Comparison of ENCODE assay signal across 23 mouse cellular contexts in the genomic region with DNA sequence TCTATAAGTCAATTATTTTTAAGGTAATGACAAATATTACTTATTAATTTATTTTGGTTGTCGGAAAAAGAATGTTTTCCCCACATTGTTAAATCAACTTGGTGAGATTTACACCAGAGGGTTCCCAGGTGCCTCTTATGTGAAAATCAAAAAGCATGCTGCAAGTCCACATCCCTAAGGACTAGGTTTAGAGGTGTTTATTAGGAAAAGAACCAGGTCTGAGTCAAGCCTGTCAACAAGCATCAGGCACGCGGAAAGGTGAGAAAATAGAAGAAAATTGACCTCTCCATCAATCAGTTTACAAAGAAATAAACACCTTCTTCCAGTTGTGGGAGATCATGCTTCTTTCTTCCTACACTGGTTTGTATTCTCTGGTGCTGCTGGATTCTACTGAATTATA. TPM values are rescaled to one million over a fixed set of nuclear protein-coding genes. Genes with fewer than 3 reads are reported as not detected.
DNase-seq lines count a peak whose midpoint lies in the region; ATAC-seq and TF ChIP-seq lines count a peak whose summit lies in the region.
"Had no signal": no experiment of that assay in that cellular context is flagged by ENCODE, and none has a peak within 500 bp of the region (broad histone marks: within the 10 kb centered on the region; RNA-seq: fewer than 3 reads in every experiment).

No protein-coding gene starts in this region.

- TF ChIP-seq POLR2A in brain, embryonic 14.5 days (IDR thresholded peaks at IDR 0.05; ENCODE audit: borderline replicate concordance, extremely low read depth, insufficient read depth, insufficient read length, poor library complexity, severe bottlenecking), result no peak

- no peak overlapping the region for H3K27ac ChIP-seq in limb, embryonic 10.5 days
- no peak overlapping the region for H3K27ac ChIP-seq in heart, embryonic 11.5 days (ENCODE audit: low read depth, low read length)
- no peak overlapping the region for H3K27ac ChIP-seq in hindbrain, embryonic 16.5 days (ENCODE audit: low read depth, low read length)
- H3K27ac ChIP-seq: embryonic facial prominence, embryonic 13.5 days; embryonic facial prominence, embryonic 15.5 days; forebrain, embryonic 10.5 days; forebrain, embryonic 12.5 days had no signal

- no peak overlapping the region for H3K4me3 ChIP-seq in limb, embryonic 10.5 days
- no peak overlapping the region for H3K4me3 ChIP-seq in heart, embryonic 11.5 days (ENCODE audit: low read depth, low read length)
- no peak overlapping the region for H3K4me3 ChIP-seq in hindbrain, embryonic 16.5 days (ENCODE audit: low read length)
- H3K4me3 ChIP-seq: embryonic facial prominence, embryonic 13.5 days; embryonic facial prominence, embryonic 15.5 days; erythroblast, embryonic 14.5 days; forebrain, embryonic 10.5 days; forebrain, embryonic 12.5 days had no signal

- no peak overlapping the region for H3K9ac ChIP-seq in heart, embryonic 11.5 days (ENCODE audit: low read depth, low read length)
- no peak overlapping the region for H3K9ac ChIP-seq in hindbrain, embryonic 16.5 days (ENCODE audit: low read depth, low read length)
- H3K9ac ChIP-seq: embryonic facial prominence, embryonic 13.5 days; embryonic facial prominence, embryonic 15.5 days; forebrain, embryonic 12.5 days had no signal

- no peaks in the 10 kb centered on the region; the same call in 1 of the 2 replicates for H3K4me1 ChIP-seq in limb, embryonic 10.5 days
- no peaks in the 10 kb centered on the region for H3K4me1 ChIP-seq in heart, embryonic 11.5 days (ENCODE audit: control insufficient read depth, insufficient read depth, low read length)
- H3K4me1 ChIP-seq in hindbrain, embryonic 16.5 days (ENCODE audit: control insufficient read depth, insufficient read depth, low read depth, low read length), result no peaks in the 10 kb centered on the region
- H3K4me1 ChIP-seq: embryonic facial prominence, embryonic 13.5 days; embryonic facial prominence, embryonic 15.5 days had no signal

- H3K9me3 ChIP-seq in limb, embryonic 10.5 days (replicated peaks), result no peaks in the 10 kb centered on the region
- H3K9me3 ChIP-seq in heart, embryonic 11.5 days (replicated peaks; ENCODE audit: control insufficient read depth, low read length), result no peaks in the 10 kb centered on the region
- H3K9me3 ChIP-seq in hindbrain, embryonic 16.5 days (ENCODE audit: control insufficient read depth, low read length), result no peaks in the 10 kb centered on the region
- H3K9me3 ChIP-seq: embryonic facial prominence, embryonic 13.5 days; embryonic facial prominence, embryonic 15.5 days; forebrain, embryonic 10.5 days; forebrain, embryonic 12.5 days had no signal

- H3K27me3 ChIP-seq in limb, embryonic 10.5 days (ENCODE audit: low read depth, poor library complexity, severe bottlenecking), result peaks cover 27% of the 10 kb centered on the region; the same call in 1 of the 2 replicates
- H3K27me3 ChIP-seq in heart, embryonic 11.5 days (ENCODE audit: control insufficient read depth, insufficient read depth, low read length), result no peaks in the 10 kb centered on the region
- no peaks in the 10 kb centered on the region for H3K27me3 ChIP-seq in hindbrain, embryonic 16.5 days (replicated peaks; ENCODE audit: control insufficient read depth, insufficient read depth, low read length)
- H3K27me3 ChIP-seq: embryonic facial prominence, embryonic 13.5 days; embryonic facial prominence, embryonic 15.5 days; forebrain, embryonic 12.5 days had no signal

- no peaks in the 10 kb centered on the region for H3K36me3 ChIP-seq in limb, embryonic 10.5 days
- H3K36me3 ChIP-seq in heart, embryonic 11.5 days (ENCODE audit: control insufficient read depth, insufficient read depth, low read length), result no peaks in the 10 kb centered on the region
- no peaks in the 10 kb centered on the region for H3K36me3 ChIP-seq in hindbrain, embryonic 16.5 days (ENCODE audit: control insufficient read depth, insufficient read depth, low read length)
- H3K36me3 ChIP-seq: embryonic facial prominence, embryonic 13.5 days; embryonic facial prominence, embryonic 15.5 days; forebrain, embryonic 10.5 days; forebrain, embryonic 12.5 days had no signal

- TF ChIP-seq CTCF in brain, embryonic 14.5 days (IDR thresholded peaks at IDR 0.05; ENCODE audit: borderline replicate concordance, extremely low read depth, insufficient read depth, insufficient read length), result no peak

- WGBS in limb, embryonic 10.5 days, result 63% methylated on average over 3 of the region's 3 CpGs
- 74% methylated on average over 3 of the region's 3 CpGs for WGBS in heart, embryonic 11.5 days (ENCODE audit: insufficient replicate concordance)
- 83% methylated on average over 3 of the region's 3 CpGs for WGBS in hindbrain, embryonic 16.5 days

- ATAC-seq in heart, embryonic 11.5 days (replicated peaks; ENCODE audit: insufficient number of reproducible peaks, low FRiP score, low TSS enrichment), result no peak
- ATAC-seq in hindbrain, embryonic 16.5 days, result no peak
- ATAC-seq: forebrain, embryonic 14.5 days; forebrain, embryonic 16.5 days had no signal

- no peak overlapping the region for H3K4me2 ChIP-seq in heart, embryonic 11.5 days
- no peak overlapping the region for H3K4me2 ChIP-seq in hindbrain, embryonic 16.5 days (ENCODE audit: low read length)
- H3K4me2 ChIP-seq: embryonic facial prominence, embryonic 13.5 days; embryonic facial prominence, embryonic 15.5 days; forebrain, embryonic 12.5 days had no signal

- peak; percentile 14 for DNase-seq in brain, embryonic 14.5 days (ENCODE audit: low read depth)
- DNase-seq in forelimb bud, embryonic 11.5 days (ENCODE audit: low read depth, low spot score), result peak; percentile 64
- DNase-seq in limb, embryonic 10.5 days (ENCODE audit: low spot score), result peak; percentile 42
- no peak for DNase-seq in frontal cortex, adult 2 months (ENCODE audit: extremely low spot score in 1 of 2, low spot score in 1 of 2)
- DNase-seq: adrenal gland, adult 2 months; adrenal gland, postnatal 10 days; adrenal gland, postnatal 25 days; cerebellum, adult 11-12 months; cerebellum, adult 2 months; cerebellum, adult 9-10 months; cerebellum, postnatal 14 days; cerebellum, postnatal 36 days had no signal

RNA-seq across cellular contexts. Expression of a gene that starts 18.1 kb away (rescaled TPM):
- not detected in 2 replicates for polyA plus RNA-seq in brain, embryonic 14.5 days (2012; rRNA removed)
- not detected in 2 replicates for polyA plus RNA-seq in limb, embryonic 10.5 days (2016; fragmentation: Nextera tagmentation; extraction: Ambion mirVana)
- not detected in 2 replicates for polyA plus RNA-seq in heart, embryonic 11.5 days (2014; fragmentation: Nextera tagmentation; extraction: Ambion mirVana)
- 0.08 TPM in 1 of 2 replicates, not detected in the other for polyA plus RNA-seq in frontal cortex, adult 2 months (2012; rRNA removed)
- polyA plus RNA-seq in hindbrain, embryonic 16.5 days (2015; fragmentation: Nextera tagmentation; extraction: Ambion mirVana), result not detected in 2 replicates
- polyA plus RNA-seq: adrenal gland, adult 2 months; C2C12; cerebellum, adult 2 months; embryonic facial prominence, embryonic 11.5 days; embryonic facial prominence, embryonic 13.5 days; embryonic facial prominence, embryonic 15.5 days; erythroblast, embryonic 14.5 days; forebrain, embryonic 10.5 days; forebrain, embryonic 12.5 days; forebrain, embryonic 14.5 days; forebrain, embryonic 16.5 days had no signal

Comparison
In these comparisons a context has a peak if more than half of its experiments do, and no peak if none do; other contexts are left out.
1. DNase-seq: peak in brain, embryonic 14.5 days (single experiment), forelimb bud, embryonic 11.5 days (single experiment) and limb, embryonic 10.5 days (single experiment); none in frontal cortex, adult 2 months (0 of 2).